Mouse (Mus musculus) intestine, postnatal 0 days (tissue): ENCODE measurements around the gene Foxd3. TPM values are rescaled to one million over a fixed set of nuclear protein-coding genes. Genes with fewer than 3 reads are reported as not detected.

Experiments
- ATAC-seq: fragments of 200-750 bp; cut with Nextera tagmentation; 2 replicates; pipeline ENCODE4 v1.8.0; 2017; ENCODE audit warnings: mild to moderate bottlenecking, moderate TSS enrichment, moderate library complexity
- H3K27ac ChIP-seq: fragments of 300-500 bp; sonication (generic); 2 replicates; pipeline ENCODE4 v1.5.1; 2014; ENCODE audit warnings: mild to moderate bottlenecking, low read depth, low read length, moderate library complexity
- H3K27me3 ChIP-seq: fragments of 300-500 bp; sonication (generic); replicated peaks from 2 replicates; pipeline ENCODE4 v1.6.1; 2014; ENCODE audit warnings: low read length, mixed read lengths; ENCODE audit not compliant: control insufficient read depth, insufficient read depth
- H3K36me3 ChIP-seq: fragments of 300-500 bp; sonication (generic); 2 replicates; pipeline ENCODE4 v1.6.1; 2014; ENCODE audit warnings: mild to moderate bottlenecking, moderate library complexity; ENCODE audit not compliant: control insufficient read depth, insufficient read depth
- H3K4me1 ChIP-seq: fragments of 300-500 bp; sonication (generic); replicated peaks from 2 replicates; pipeline ENCODE4 v1.6.1; 2014; ENCODE audit warnings: antibody characterized with exemption, low read length, mixed read lengths; ENCODE audit not compliant: control insufficient read depth, insufficient read depth
- H3K4me2 ChIP-seq: fragments of 300-500 bp; sonication (generic); replicated peaks from 2 replicates; pipeline ENCODE4 v1.6.1; 2014; ENCODE audit warnings: low read depth, mild to moderate bottlenecking, moderate library complexity
- H3K4me3 ChIP-seq: fragments of 300-500 bp; sonication (generic); 2 replicates; pipeline ENCODE4 v1.5.1; 2014; ENCODE audit warnings: low read depth, low read length
- H3K9ac ChIP-seq: fragments of 300-500 bp; sonication (generic); 2 replicates; pipeline ENCODE4 v1.6.1; 2014; ENCODE audit warnings: mild to moderate bottlenecking, low read depth, low read length
- H3K9me3 ChIP-seq: fragments of 300-500 bp; sonication (generic); 2 replicates; pipeline ENCODE4 v1.6.1; 2016; ENCODE audit warnings: mixed run types; ENCODE audit not compliant: control insufficient read depth
- CTCF ChIP-seq: sonication (generic); IDR thresholded peaks from 2 replicates; pipeline ENCODE4 v1.5.1; 2016; ENCODE audit warnings: low read depth, mild to moderate bottlenecking, control low read depth, antibody characterized with exemption, moderate library complexity
- WGBS: fragments of 180-500 bp; shearing (Covaris S2); extraction: QIAGEN DNeasy Blood & Tissue Kit; methylation state at CpG from one replicate; pipeline ENCODE4 v1.1.7; 2014; 5-methylcytosine and 5-hydroxymethylcytosine counted together
- polyA plus RNA-seq: library from polyadenylated mRNA; unstranded; fragments of >200 nt; fragmentation: Nextera tagmentation; extraction: Ambion mirVana; gene quantifications from 2 replicates; pipeline ENCODE4 v1.2.1, GENCODE M21; 2015

Gene Foxd3
- polyA plus RNA-seq, 1 experiment from 2014 or later = 0.42 TPM

DNA sequence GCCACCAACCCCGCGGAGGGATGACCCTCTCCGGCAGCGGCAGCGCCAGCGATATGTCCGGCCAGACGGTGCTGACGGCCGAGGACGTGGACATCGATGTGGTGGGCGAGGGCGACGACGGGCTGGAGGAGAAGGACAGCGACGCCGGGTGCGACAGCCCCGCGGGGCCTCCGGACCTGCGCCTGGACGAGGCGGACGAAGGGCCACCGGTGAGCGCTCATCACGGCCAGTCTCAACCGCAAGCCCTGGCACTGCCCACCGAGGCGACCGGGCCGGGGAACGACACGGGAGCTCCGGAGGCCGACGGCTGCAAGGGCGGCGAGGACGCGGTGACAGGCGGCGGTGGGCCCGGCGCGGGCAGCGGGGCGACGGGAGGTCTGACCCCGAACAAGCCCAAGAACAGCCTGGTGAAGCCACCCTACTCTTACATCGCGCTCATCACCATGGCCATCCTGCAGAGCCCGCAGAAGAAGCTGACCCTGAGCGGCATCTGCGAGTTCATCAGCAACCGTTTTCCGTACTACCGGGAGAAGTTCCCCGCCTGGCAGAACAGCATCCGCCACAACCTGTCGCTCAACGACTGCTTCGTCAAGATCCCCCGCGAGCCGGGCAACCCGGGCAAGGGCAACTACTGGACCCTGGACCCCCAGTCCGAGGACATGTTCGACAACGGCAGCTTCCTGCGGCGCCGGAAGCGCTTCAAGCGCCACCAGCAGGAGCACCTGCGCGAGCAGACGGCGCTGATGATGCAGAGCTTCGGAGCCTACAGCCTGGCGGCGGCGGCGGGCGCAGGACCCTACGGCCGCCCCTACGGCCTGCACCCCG lies 718 bp downstream of the Foxd3 start:
- ATAC-seq = no peak; the same call in 1 of the 2 replicates
- Histone ChIP-seq H3K36me3 (no peaks in the 10 kb centered on the region), H3K9me3 (no peaks in the 10 kb centered on the region), H3K4me3 (peak overlapping the region; percentile 45), H3K27me3 (peaks cover 97% of the 10 kb centered on the region), H3K4me2 (peak overlapping the region; percentile 63), H3K9ac (0 out of 2 replicates have a peak overlapping the region, but pooled peaks have one; percentile 1), H3K4me1 (no peaks in the 10 kb centered on the region; the same call in 1 of the 2 replicates), H3K27ac (no peak overlapping the region)
- peak; percentile 15; the same call in 1 of the 2 replicates for TF ChIP-seq CTCF
- 1% methylated on average over 82 of the region's 92 CpGs for WGBS

DNA sequence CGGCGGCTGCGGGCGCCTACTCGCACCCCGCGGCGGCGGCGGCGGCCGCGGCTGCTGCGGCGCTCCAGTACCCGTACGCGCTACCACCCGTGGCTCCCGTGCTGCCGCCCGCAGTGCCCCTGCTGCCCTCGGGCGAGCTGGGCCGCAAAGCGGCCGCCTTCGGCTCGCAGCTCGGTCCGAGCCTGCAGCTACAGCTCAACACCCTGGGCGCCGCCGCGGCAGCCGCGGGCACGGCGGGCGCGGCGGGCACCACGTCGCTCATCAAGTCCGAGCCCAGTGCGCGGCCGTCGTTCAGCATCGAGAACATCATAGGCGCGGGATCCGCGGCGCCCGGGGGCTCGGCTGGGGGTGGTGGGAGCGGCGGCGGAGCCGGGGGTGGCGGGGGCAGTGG lies 1.3 kb downstream of the Foxd3 start:
- ATAC-seq = no peak
- Histone ChIP-seq H3K27ac (no peak overlapping the region), H3K9ac (no peak overlapping the region), H3K36me3 (no peaks in the 10 kb centered on the region), H3K27me3 (peaks cover 97% of the 10 kb centered on the region), H3K4me3 (peak overlapping the region; percentile 45), H3K9me3 (no peaks in the 10 kb centered on the region), H3K4me1 (no peaks in the 10 kb centered on the region; the same call in 1 of the 2 replicates), H3K4me2 (peak overlapping the region; percentile 63)
- TF ChIP-seq CTCF = no peak
- WGBS = under 1% methylated on average over 49 of the region's 62 CpGs

DNA sequence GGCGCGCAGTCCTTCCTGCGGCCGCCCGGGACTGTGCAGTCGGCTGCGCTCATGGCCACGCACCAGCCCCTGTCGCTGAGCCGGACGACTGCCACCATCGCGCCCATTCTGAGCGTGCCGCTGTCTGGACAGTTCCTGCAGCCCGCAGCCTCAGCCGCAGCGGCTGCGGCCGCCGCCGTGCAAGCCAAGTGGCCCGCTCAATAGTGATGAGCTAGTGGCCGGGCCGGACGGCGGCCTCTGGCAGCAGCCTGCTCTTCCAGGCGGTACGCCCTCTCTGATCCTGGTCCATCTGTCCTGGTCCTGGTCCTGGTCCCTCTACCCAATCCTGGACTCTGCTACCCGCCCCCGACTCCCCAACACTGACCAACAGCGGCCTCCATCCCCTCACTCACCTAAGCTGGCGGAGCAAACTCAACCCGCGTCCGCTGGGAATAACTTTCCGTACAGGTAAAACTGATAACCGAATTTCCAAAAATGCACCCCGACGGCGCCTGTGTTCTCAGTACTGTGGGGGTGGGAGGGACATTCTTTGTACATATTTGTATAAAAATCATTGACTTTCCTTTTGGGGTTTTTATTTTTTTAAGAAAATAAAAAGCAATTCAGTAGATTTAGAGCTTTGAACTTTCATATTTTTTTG lies 1.9 kb downstream of the Foxd3 start:
- H3K36me3 ChIP-seq = no peaks in the 10 kb centered on the region
- TF ChIP-seq CTCF = no peak
- H3K9me3 ChIP-seq = no peaks in the 10 kb centered on the region
- H3K9ac ChIP-seq = no peak overlapping the region
- H3K4me1 ChIP-seq = no peaks in the 10 kb centered on the region; the same call in 1 of the 2 replicates
- peaks cover 97% of the 10 kb centered on the region for H3K27me3 ChIP-seq
- WGBS = under 1% methylated on average over 32 of the region's 41 CpGs
- H3K27ac ChIP-seq = no peak overlapping the region
- no peak for ATAC-seq
- peak overlapping the region; percentile 45 for H3K4me3 ChIP-seq
- peak overlapping the region; percentile 63 for H3K4me2 ChIP-seq

DNA sequence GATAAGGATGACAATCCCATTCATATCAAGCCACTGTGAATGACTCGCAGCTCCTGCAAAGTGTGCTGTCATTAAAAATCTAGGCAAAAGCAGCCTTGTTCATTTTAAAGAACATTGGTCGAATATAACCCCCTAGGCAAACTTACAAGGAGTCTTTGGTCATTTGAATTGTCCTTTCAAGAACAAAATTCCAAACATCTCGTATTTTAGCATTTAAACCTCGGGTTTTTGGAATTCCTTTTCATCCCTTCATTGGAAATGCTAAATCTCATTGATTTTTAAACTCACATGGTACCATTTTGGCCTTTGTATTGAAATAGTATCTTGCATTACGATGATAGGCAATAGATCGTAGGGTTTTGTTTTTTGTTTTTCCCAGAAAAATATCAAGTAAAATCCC lies 2.8 kb downstream of the Foxd3 start:
- Histone ChIP-seq H3K4me3 (0 out of 2 replicates have a peak overlapping the region, but pooled peaks have one; percentile 0), H3K4me1 (no peaks in the 10 kb centered on the region; the same call in 1 of the 2 replicates), H3K36me3 (no peaks in the 10 kb centered on the region), H3K27me3 (peaks cover 97% of the 10 kb centered on the region), H3K27ac (no peak overlapping the region), H3K4me2 (no peak overlapping the region), H3K9me3 (no peaks in the 10 kb centered on the region), H3K9ac (no peak overlapping the region)
- ATAC-seq = no peak
- WGBS = 20% methylated on average over 6 of the region's 6 CpGs
- no peak for TF ChIP-seq CTCF

DNA sequence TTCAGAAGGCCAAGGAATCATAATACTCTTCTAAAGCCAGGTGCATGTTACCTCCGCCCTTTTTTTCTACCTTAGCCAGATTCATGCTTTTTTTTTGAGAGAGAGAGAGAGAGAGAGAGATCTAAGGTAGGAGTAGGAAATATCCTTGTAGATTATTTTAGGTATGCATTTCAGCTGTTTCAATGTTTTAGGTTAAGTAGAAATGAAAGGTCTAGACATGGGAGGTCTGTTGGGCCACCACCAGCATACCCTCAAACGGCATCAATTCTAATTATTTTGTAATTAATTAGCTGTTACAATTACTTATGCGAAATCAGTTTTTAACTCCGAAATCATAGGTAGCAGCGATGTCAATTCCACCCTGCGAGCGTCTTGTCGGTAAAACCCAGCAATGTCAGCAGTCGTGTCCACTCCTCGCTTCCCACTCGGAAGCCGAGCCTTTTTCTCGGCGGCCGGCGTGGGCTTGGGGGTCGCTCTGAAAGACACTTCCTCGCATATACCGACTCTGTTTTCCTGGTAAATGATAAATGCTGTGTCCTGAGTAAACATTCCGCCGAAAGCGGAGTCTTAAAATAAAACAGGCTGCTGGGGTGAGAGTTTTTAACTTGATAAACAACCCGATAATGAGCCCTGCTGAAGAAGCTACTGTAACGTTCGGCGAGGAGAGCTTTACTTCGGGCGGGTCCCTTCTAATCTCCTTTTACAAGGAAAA lies 3.4 kb downstream of the Foxd3 start:
- Histone ChIP-seq H3K27ac (no peak overlapping the region), H3K4me3 (0 out of 2 replicates have a peak overlapping the region, but pooled peaks have one; percentile 1), H3K4me1 (no peaks in the 10 kb centered on the region; the same call in 1 of the 2 replicates), H3K4me2 (no peak overlapping the region), H3K9me3 (no peaks in the 10 kb centered on the region), H3K27me3 (peaks cover 96% of the 10 kb centered on the region), H3K9ac (no peak overlapping the region), H3K36me3 (no peaks in the 10 kb centered on the region)
- WGBS = 3% methylated on average over 28 of the region's 28 CpGs
- ATAC-seq = no peak
- no peak for TF ChIP-seq CTCF
